Mouse (Mus musculus): ENCODE data around the gene Gm21117. TPM values are rescaled to one million over a fixed set of nuclear protein-coding genes. Genes with fewer than 3 reads are reported as not detected.
"Not testable (repeated sequence)": the region's sequence is repeated elsewhere in the genome, so short reads cannot be mapped to it uniquely, and the experiment has no call there.

Gm21117 gene
- polyA plus RNA-seq (2015; fragmentation: Nextera tagmentation; extraction: Ambion mirVana), result not detected in 2 replicates

GRCm38 (mm10) chrY:51124920-51125319 lies at the start of gene Gm21117:
TSS of gene Gm21117 (plus strand) at chrY:51125220.
- not testable (repeated sequence) for H3K4me1 ChIP-seq (replicated peaks); DNase-seq; H3K27me3 ChIP-seq; H3K36me3 ChIP-seq; H3K4me2 ChIP-seq; H3K4me3 ChIP-seq (replicated peaks); H3K9me3 ChIP-seq (replicated peaks); H3K27ac ChIP-seq; ATAC-seq (ENCODE audit: low read depth); H3K9ac ChIP-seq
- WGBS (ENCODE audit: insufficient replicate concordance), result no CpG with 5 or more reads among the region's 6 CpGs
